Comparison of ENCODE assay signal across 8 mouse cellular contexts in genomic region chr17:83224451-83224971, GRCm38 (mm10). TPM values are rescaled to one million over a fixed set of nuclear protein-coding genes. Genes with fewer than 3 reads are reported as not detected.
DNase-seq lines count a peak whose midpoint lies in the region; ATAC-seq and TF ChIP-seq lines count a peak whose summit lies in the region.

No protein-coding gene starts in this region.

- peaks cover 9% of the 10 kb centered on the region for H3K4me1 ChIP-seq in hindbrain, embryonic 16.5 days (ENCODE audit: control insufficient read depth, insufficient read depth, low read depth, low read length)
- H3K4me1 ChIP-seq in midbrain, embryonic 10.5 days, result peaks cover 48% of the 10 kb centered on the region
- peaks cover 8% of the 10 kb centered on the region for H3K4me1 ChIP-seq in liver, postnatal 0 days (ENCODE audit: insufficient read depth)

- 0 out of 2 replicates have a peak, but pooled peaks have one; percentile 28 for ATAC-seq in hindbrain, embryonic 16.5 days
- no peak for ATAC-seq in liver, postnatal 0 days

- H3K36me3 ChIP-seq in hindbrain, embryonic 16.5 days (ENCODE audit: control insufficient read depth, insufficient read depth, low read length), result peaks cover 6% of the 10 kb centered on the region; the same call in 1 of the 2 replicates
- H3K36me3 ChIP-seq in midbrain, embryonic 10.5 days, result peaks cover 32% of the 10 kb centered on the region
- peaks cover 25% of the 10 kb centered on the region for H3K36me3 ChIP-seq in liver, postnatal 0 days (replicated peaks; ENCODE audit: insufficient read depth, low read length)

- no peaks in the 10 kb centered on the region for H3K9me3 ChIP-seq in hindbrain, embryonic 16.5 days (ENCODE audit: control insufficient read depth, low read length)
- no peaks in the 10 kb centered on the region for H3K9me3 ChIP-seq in midbrain, embryonic 10.5 days (replicated peaks)
- no peaks in the 10 kb centered on the region for H3K9me3 ChIP-seq in liver, postnatal 0 days (ENCODE audit: low read length)

- no peak overlapping the region for H3K4me3 ChIP-seq in hindbrain, embryonic 16.5 days (ENCODE audit: low read length)
- H3K4me3 ChIP-seq in midbrain, embryonic 10.5 days, result 0 out of 2 replicates have a peak overlapping the region, but pooled peaks have one; percentile 20
- no peak overlapping the region for H3K4me3 ChIP-seq in liver, postnatal 0 days (ENCODE audit: low read depth, low read length)

- H3K27me3 ChIP-seq in hindbrain, embryonic 16.5 days (replicated peaks; ENCODE audit: control insufficient read depth, insufficient read depth, low read length), result no peaks in the 10 kb centered on the region
- H3K27me3 ChIP-seq in midbrain, embryonic 10.5 days (ENCODE audit: low read depth, poor library complexity, severe bottlenecking), result peaks cover 98% of the 10 kb centered on the region
- no peaks in the 10 kb centered on the region for H3K27me3 ChIP-seq in liver, postnatal 0 days (ENCODE audit: insufficient read depth, low read length)

- no peak for TF ChIP-seq CTCF in liver, postnatal 0 days (IDR thresholded peaks at IDR 0.05; ENCODE audit: low read depth)

- H3K9ac ChIP-seq in hindbrain, embryonic 16.5 days (ENCODE audit: low read depth, low read length), result no peak overlapping the region
- H3K9ac ChIP-seq in liver, postnatal 0 days (replicated peaks), result no peak overlapping the region

- DNase-seq in embryo, embryonic 9.5 days (ENCODE audit: extremely low spot score), result peak; percentile 48
- no peak for DNase-seq in embryo, embryonic 10 days (ENCODE audit: low spot score)
- DNase-seq in R1 (ENCODE audit: low read depth, low spot score), result peak; percentile 66
- peak; percentile 48 for DNase-seq in midbrain, embryonic 10.5 days (ENCODE audit: low spot score)
- no peak for DNase-seq in liver, postnatal 0 days
- no peak for DNase-seq in thymus, postnatal 4 days
- DNase-seq in urinary bladder, postnatal 10 days (ENCODE audit: low spot score), result no peak

- 39% methylated on average over 13 of the region's 13 CpGs for WGBS in hindbrain, embryonic 16.5 days
- 54% methylated on average over 13 of the region's 13 CpGs for WGBS in midbrain, embryonic 10.5 days
- 82% methylated on average over 13 of the region's 13 CpGs for WGBS in liver, postnatal 0 days (ENCODE audit: insufficient replicate concordance)

- H3K4me2 ChIP-seq in hindbrain, embryonic 16.5 days (ENCODE audit: low read length), result no peak overlapping the region
- H3K4me2 ChIP-seq in liver, postnatal 0 days (ENCODE audit: low read depth, low read length), result no peak overlapping the region

- TF ChIP-seq EP300 in liver, postnatal 0 days (IDR thresholded peaks at IDR 0.05; ENCODE audit: low read depth), result no peak

- no peak overlapping the region for H3K27ac ChIP-seq in hindbrain, embryonic 16.5 days (ENCODE audit: low read depth, low read length)
- no peak overlapping the region for H3K27ac ChIP-seq in midbrain, embryonic 10.5 days (replicated peaks)
- H3K27ac ChIP-seq in liver, postnatal 0 days (ENCODE audit: low read depth), result no peak overlapping the region

RNA-seq across cellular contexts. Expression of gene Pkdcc, which starts 9.4 kb away (rescaled TPM):
- polyA plus RNA-seq in hindbrain, embryonic 16.5 days (2015; fragmentation: Nextera tagmentation; extraction: Ambion mirVana), result 5.0 and 5.1 TPM in 2 replicates
- polyA plus RNA-seq in midbrain, embryonic 10.5 days (2016; fragmentation: Nextera tagmentation; extraction: Ambion mirVana), result 4.9 and 6.0 TPM in 2 replicates
- 2.5 and 3.6 TPM in 2 replicates for polyA plus RNA-seq in liver, postnatal 0 days (2015; fragmentation: Nextera tagmentation; extraction: Ambion mirVana)

Comparison
In these comparisons a context has a peak if more than half of its experiments do, and no peak if none do; other contexts are left out.
1. DNase-seq: peak in embryo, embryonic 9.5 days (single experiment), R1 (single experiment) and midbrain, embryonic 10.5 days (single experiment); none in embryo, embryonic 10 days (single experiment), liver, postnatal 0 days (single experiment), thymus, postnatal 4 days (single experiment) and urinary bladder, postnatal 10 days (single experiment).